Mouse (Mus musculus): ENCODE measurements around the gene Rpsa. TPM values are rescaled to one million over a fixed set of nuclear protein-coding genes. Genes with fewer than 3 reads are reported as not detected.

Rpsa gene
- polyA plus RNA-seq, 1 experiment from 2014 or later, result 1,514 TPM

- ATAC-seq (ENCODE audit: insufficient read depth, low FRiP score, low TSS enrichment) (no peak), DNase-seq (ENCODE audit: low spot score) (no peak)
- H3K36me3 ChIP-seq (ENCODE audit: control insufficient read depth, insufficient read depth, low read length), result peaks cover 7% of the 10 kb centered on the region; the same call in 1 of the 2 replicates
- no peaks in the 10 kb centered on the region for H3K9me3 ChIP-seq (ENCODE audit: control insufficient read depth, low read length)
- H3K27me3 ChIP-seq (ENCODE audit: control insufficient read depth, insufficient read depth, low read length), result no peaks in the 10 kb centered on the region
- H3K4me2 ChIP-seq (ENCODE audit: low read depth), result no peak overlapping the region
- 91% methylated on average over 13 of the region's 13 CpGs for WGBS
- no peaks in the 10 kb centered on the region for H3K4me1 ChIP-seq (ENCODE audit: control insufficient read depth, insufficient read depth, low read length)
- no peak overlapping the region for H3K27ac ChIP-seq (ENCODE audit: low read depth, low read length)
- no peak overlapping the region for H3K9ac ChIP-seq (ENCODE audit: low read length)
- H3K4me3 ChIP-seq (ENCODE audit: low read depth, low read length), result no peak overlapping the region
Measured at GRCm38 (mm10) chr9:120134529-120135160, 7.2 kb downstream of the Rpsa start.

DNA sequence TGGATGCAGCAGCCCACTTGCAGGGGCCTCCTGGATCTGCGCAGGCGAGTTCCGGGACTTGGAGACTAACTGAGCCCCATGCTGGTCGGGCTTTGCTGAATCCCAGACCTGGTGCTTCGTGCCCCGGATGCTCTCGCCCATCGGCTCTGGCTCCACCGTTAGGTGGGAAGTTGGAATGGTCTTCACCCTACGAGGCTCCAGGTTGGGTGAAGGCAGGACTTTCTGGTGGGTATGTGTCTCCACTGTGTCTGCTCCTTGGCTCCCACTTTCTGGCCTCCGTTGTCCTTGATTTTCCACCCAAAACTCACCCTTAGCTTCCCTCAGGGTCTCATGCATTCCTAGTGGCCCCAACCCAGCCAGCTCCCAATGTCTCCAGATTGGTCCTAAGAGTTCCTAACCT, 8.0 kb downstream of the Rpsa start:
- Histone ChIP-seq H3K36me3 (ENCODE audit: control insufficient read depth, insufficient read depth, low read length) (peaks cover 4% of the 10 kb centered on the region; the same call in 1 of the 2 replicates), H3K4me2 (ENCODE audit: low read depth) (no peak overlapping the region), H3K4me1 (ENCODE audit: control insufficient read depth, insufficient read depth, low read length) (no peaks in the 10 kb centered on the region), H3K9ac (ENCODE audit: low read length) (no peak overlapping the region), H3K27ac (ENCODE audit: low read depth, low read length) (no peak overlapping the region), H3K27me3 (ENCODE audit: control insufficient read depth, insufficient read depth, low read length) (no peaks in the 10 kb centered on the region), H3K4me3 (ENCODE audit: low read depth, low read length) (no peak overlapping the region), H3K9me3 (ENCODE audit: control insufficient read depth, low read length) (no peaks in the 10 kb centered on the region)
- ATAC-seq (ENCODE audit: insufficient read depth, low FRiP score, low TSS enrichment) (no peak), DNase-seq (ENCODE audit: low spot score) (no peak)
- WGBS, result 90% methylated on average over 11 of the region's 11 CpGs

- DNase-seq (ENCODE audit: low spot score) (peak; percentile 78), ATAC-seq (ENCODE audit: insufficient read depth, low FRiP score, low TSS enrichment) (no peak)
- no peak overlapping the region for H3K4me2 ChIP-seq (ENCODE audit: low read depth)
- H3K9me3 ChIP-seq (ENCODE audit: control insufficient read depth, low read length), result no peaks in the 10 kb centered on the region
- no peak overlapping the region for H3K27ac ChIP-seq (ENCODE audit: low read depth, low read length)
- H3K4me1 ChIP-seq (ENCODE audit: control insufficient read depth, insufficient read depth, low read length), result no peaks in the 10 kb centered on the region
- H3K4me3 ChIP-seq (ENCODE audit: low read depth, low read length), result no peak overlapping the region
- no peaks in the 10 kb centered on the region for H3K27me3 ChIP-seq (ENCODE audit: control insufficient read depth, insufficient read depth, low read length)
- no peaks in the 10 kb centered on the region for H3K36me3 ChIP-seq (ENCODE audit: control insufficient read depth, insufficient read depth, low read length)
- 10% methylated on average over 4 of the region's 4 CpGs for WGBS
- H3K9ac ChIP-seq (ENCODE audit: low read length), result no peak overlapping the region
Measured at GRCm38 (mm10) chr9:120140652-120141051, 13.2 kb downstream of the Rpsa start.

GRCm38 (mm10) chr9:120144474-120144873, 17.0 kb downstream of the Rpsa start:
- H3K36me3 ChIP-seq (ENCODE audit: control insufficient read depth, insufficient read depth, low read length), result no peaks in the 10 kb centered on the region
- no peaks in the 10 kb centered on the region for H3K4me1 ChIP-seq (ENCODE audit: control insufficient read depth, insufficient read depth, low read length)
- no peak overlapping the region for H3K9ac ChIP-seq (ENCODE audit: low read length)
- WGBS, result 89% methylated on average over 13 of the region's 13 CpGs
- no peaks in the 10 kb centered on the region for H3K27me3 ChIP-seq (ENCODE audit: control insufficient read depth, insufficient read depth, low read length)
- H3K9me3 ChIP-seq (ENCODE audit: control insufficient read depth, low read length), result no peaks in the 10 kb centered on the region
- no peak for ATAC-seq (ENCODE audit: insufficient read depth, low FRiP score, low TSS enrichment)
- H3K27ac ChIP-seq (ENCODE audit: low read depth, low read length), result no peak overlapping the region
- H3K4me3 ChIP-seq (ENCODE audit: low read depth, low read length), result no peak overlapping the region
- H3K4me2 ChIP-seq (ENCODE audit: low read depth), result no peak overlapping the region
- no peak for DNase-seq (ENCODE audit: low spot score)

GRCm38 (mm10) chr9:120149222-120149828, 21.8 kb downstream of the Rpsa start, which contains the start of gene Mobp:
Mobp (plus strand) TSS chr9:120149707.
- no peaks in the 10 kb centered on the region for H3K4me1 ChIP-seq (ENCODE audit: control insufficient read depth, insufficient read depth, low read length)
- H3K9ac ChIP-seq (ENCODE audit: low read length), result no peak within 1 kb of the TSS
- DNase-seq (ENCODE audit: low spot score), result no peak
- ATAC-seq (ENCODE audit: insufficient read depth, low FRiP score, low TSS enrichment), result no peak
- H3K4me3 ChIP-seq (ENCODE audit: low read depth, low read length), result no peak within 1 kb of the TSS
- H3K27ac ChIP-seq (ENCODE audit: low read depth, low read length), result no peak within 1 kb of the TSS
- no peaks in the 10 kb centered on the region for H3K36me3 ChIP-seq (ENCODE audit: control insufficient read depth, insufficient read depth, low read length)
- no peaks in the 10 kb centered on the region for H3K9me3 ChIP-seq (ENCODE audit: control insufficient read depth, low read length)
- 45% methylated on average over 11 of the region's 11 CpGs for WGBS
- H3K4me2 ChIP-seq (ENCODE audit: low read depth), result no peak within 1 kb of the TSS
- H3K27me3 ChIP-seq (ENCODE audit: control insufficient read depth, insufficient read depth, low read length), result no peaks in the 10 kb centered on the region

DNA sequence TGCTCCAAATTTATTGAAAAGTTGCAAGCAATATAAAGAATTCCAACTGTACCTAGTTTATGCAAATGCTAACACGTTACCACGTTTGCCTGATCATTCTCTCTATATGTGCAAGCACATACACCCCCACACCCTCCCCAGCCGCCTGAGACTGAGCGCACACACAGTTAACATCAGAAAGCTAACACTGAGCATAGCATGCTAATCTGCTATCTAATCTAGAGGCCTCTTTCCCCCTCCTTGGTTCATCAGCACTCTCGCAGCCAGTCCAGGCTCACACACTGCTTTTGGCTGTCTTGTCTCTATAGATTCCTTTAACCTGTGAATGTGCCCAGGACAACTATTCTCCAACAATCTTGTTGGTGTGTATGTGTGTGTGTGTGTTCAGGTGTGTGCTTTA, 23.7 kb downstream of the Rpsa start:
- ATAC-seq (ENCODE audit: insufficient read depth, low FRiP score, low TSS enrichment) (no peak), DNase-seq (ENCODE audit: low spot score) (no peak)
- H3K9ac ChIP-seq (ENCODE audit: low read length), result no peak overlapping the region
- no peak overlapping the region for H3K27ac ChIP-seq (ENCODE audit: low read depth, low read length)
- H3K9me3 ChIP-seq (ENCODE audit: control insufficient read depth, low read length), result no peaks in the 10 kb centered on the region
- H3K4me3 ChIP-seq (ENCODE audit: low read depth, low read length), result no peak overlapping the region
- no peaks in the 10 kb centered on the region for H3K27me3 ChIP-seq (ENCODE audit: control insufficient read depth, insufficient read depth, low read length)
- H3K36me3 ChIP-seq (ENCODE audit: control insufficient read depth, insufficient read depth, low read length), result no peaks in the 10 kb centered on the region
- H3K4me2 ChIP-seq (ENCODE audit: low read depth), result no peak overlapping the region
- WGBS, result 85% methylated on average over 5 of the region's 5 CpGs
- H3K4me1 ChIP-seq (ENCODE audit: control insufficient read depth, insufficient read depth, low read length), result no peaks in the 10 kb centered on the region

GRCm38 (mm10) chr9:120151906-120152399, 24.5 kb downstream of the Rpsa start:
- Histone ChIP-seq H3K4me3 (ENCODE audit: low read depth, low read length) (no peak overlapping the region), H3K27ac (ENCODE audit: low read depth, low read length) (no peak overlapping the region), H3K4me2 (ENCODE audit: low read depth) (no peak overlapping the region), H3K9ac (ENCODE audit: low read length) (no peak overlapping the region), H3K4me1 (ENCODE audit: control insufficient read depth, insufficient read depth, low read length) (no peaks in the 10 kb centered on the region), H3K36me3 (ENCODE audit: control insufficient read depth, insufficient read depth, low read length) (no peaks in the 10 kb centered on the region), H3K9me3 (ENCODE audit: control insufficient read depth, low read length) (no peaks in the 10 kb centered on the region), H3K27me3 (ENCODE audit: control insufficient read depth, insufficient read depth, low read length) (no peaks in the 10 kb centered on the region)
- WGBS, result 82% methylated on average over 12 of the region's 12 CpGs
- DNase-seq (ENCODE audit: low spot score) (no peak), ATAC-seq (ENCODE audit: insufficient read depth, low FRiP score, low TSS enrichment) (no peak)

GRCm38 (mm10) chr9:120158047-120158446, 30.6 kb downstream of the Rpsa start:
- ATAC-seq (ENCODE audit: insufficient read depth, low FRiP score, low TSS enrichment) (no peak), DNase-seq (ENCODE audit: low spot score) (no peak)
- WGBS, result 43% methylated on average over 4 of the region's 4 CpGs
- Histone ChIP-seq H3K9ac (ENCODE audit: low read length) (no peak overlapping the region), H3K27ac (ENCODE audit: low read depth, low read length) (no peak overlapping the region), H3K9me3 (ENCODE audit: control insufficient read depth, low read length) (no peaks in the 10 kb centered on the region), H3K4me1 (ENCODE audit: control insufficient read depth, insufficient read depth, low read length) (no peaks in the 10 kb centered on the region; the same call in 1 of the 2 replicates), H3K36me3 (ENCODE audit: control insufficient read depth, insufficient read depth, low read length) (no peaks in the 10 kb centered on the region), H3K27me3 (ENCODE audit: control insufficient read depth, insufficient read depth, low read length) (no peaks in the 10 kb centered on the region), H3K4me2 (ENCODE audit: low read depth) (no peak overlapping the region), H3K4me3 (ENCODE audit: low read depth, low read length) (no peak overlapping the region)

- no peak for DNase-seq (ENCODE audit: low spot score)
- ATAC-seq (ENCODE audit: insufficient read depth, low FRiP score, low TSS enrichment), result no peak
- WGBS, result 90% methylated on average over 16 of the region's 16 CpGs
Measured at GRCm38 (mm10) chr9:120163862-120164261, 36.4 kb downstream of the Rpsa start.

More at GRCm38 (mm10) chr9:120163862-120164261, 36.4 kb downstream of the Rpsa start:
- H3K27ac ChIP-seq (ENCODE audit: low read depth, low read length), result no peak overlapping the region
- no peak overlapping the region for H3K9ac ChIP-seq (ENCODE audit: low read length)
- H3K4me3 ChIP-seq (ENCODE audit: low read depth, low read length), result no peak overlapping the region
- H3K36me3 ChIP-seq (ENCODE audit: control insufficient read depth, insufficient read depth, low read length), result no peaks in the 10 kb centered on the region
- no peaks in the 10 kb centered on the region for H3K9me3 ChIP-seq (ENCODE audit: control insufficient read depth, low read length)
- no peaks in the 10 kb centered on the region for H3K27me3 ChIP-seq (ENCODE audit: control insufficient read depth, insufficient read depth, low read length)
- H3K4me2 ChIP-seq (ENCODE audit: low read depth), result no peak overlapping the region
- no peaks in the 10 kb centered on the region for H3K4me1 ChIP-seq (ENCODE audit: control insufficient read depth, insufficient read depth, low read length)

Data from neural tube, embryonic 11.5 days (tissue).